Mouse (Mus musculus): ENCODE measurements around the gene Cntnap5a. TPM values are rescaled to one million over a fixed set of nuclear protein-coding genes. Genes with fewer than 3 reads are reported as not detected.

Gene Cntnap5a
- 10 to 100 TPM; 30.6 to 31.5 TPM for total RNA-seq (2021)
- long read RNA-seq, experiment 1, partial matches to known transcripts, result 0 of 7 reads
- long read RNA-seq, experiment 1, other reads (novel, unspliced or antisense), result 7 of 7 reads
- long read RNA-seq, experiment 2, partial matches to known transcripts, result 0 of 3 reads
- long read RNA-seq, experiment 2, other reads (novel, unspliced or antisense), result 3 of 3 reads

DNA sequence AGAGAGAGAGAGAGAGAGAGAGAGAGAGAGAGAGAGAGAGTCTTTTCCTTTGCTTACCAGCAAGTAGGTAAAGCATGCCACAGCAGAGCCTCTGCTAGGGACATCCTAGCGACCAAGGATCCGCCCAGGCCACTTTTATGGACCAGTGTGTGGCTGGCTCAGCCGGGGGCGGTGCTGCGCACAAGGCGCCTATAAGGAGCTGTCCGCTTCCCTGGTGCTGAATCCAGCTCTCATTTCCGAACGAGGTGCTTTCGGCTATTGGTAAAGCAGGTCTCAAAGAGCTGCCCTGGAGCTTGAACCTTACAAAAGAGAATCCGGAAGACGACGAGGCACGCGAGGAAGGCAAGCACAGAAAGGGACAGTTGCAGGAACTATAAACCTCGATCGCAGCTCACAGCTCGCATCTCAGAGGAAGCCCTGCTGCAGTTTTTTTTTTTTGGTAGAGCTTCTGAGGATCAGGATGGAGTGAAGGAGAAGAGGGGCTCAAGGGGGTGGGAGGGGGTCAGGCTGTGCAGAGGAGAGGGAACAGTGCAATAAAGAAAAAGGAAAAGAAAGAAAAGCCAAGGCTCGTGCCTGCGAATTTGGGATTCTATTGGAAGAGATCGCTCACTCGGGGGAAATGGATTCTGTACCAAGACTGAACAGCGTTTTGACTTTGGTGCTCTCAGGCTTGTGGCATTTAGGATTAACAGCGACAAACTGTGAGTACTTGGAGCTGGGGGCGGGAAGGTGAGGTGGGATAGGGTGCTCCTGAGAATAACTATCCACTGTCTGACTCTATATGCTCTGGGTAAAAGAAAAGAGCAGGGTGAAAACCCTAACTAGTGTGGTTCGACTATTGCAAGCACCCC lies at the start of gene Cntnap5a:
TSS of gene Cntnap5a (plus strand) at position 239 of the 851 bp plus-strand sequence.
- peak; percentile 35 to 63 for DNase-seq (ENCODE audit: low spot score in 2 of 2)

DNA sequence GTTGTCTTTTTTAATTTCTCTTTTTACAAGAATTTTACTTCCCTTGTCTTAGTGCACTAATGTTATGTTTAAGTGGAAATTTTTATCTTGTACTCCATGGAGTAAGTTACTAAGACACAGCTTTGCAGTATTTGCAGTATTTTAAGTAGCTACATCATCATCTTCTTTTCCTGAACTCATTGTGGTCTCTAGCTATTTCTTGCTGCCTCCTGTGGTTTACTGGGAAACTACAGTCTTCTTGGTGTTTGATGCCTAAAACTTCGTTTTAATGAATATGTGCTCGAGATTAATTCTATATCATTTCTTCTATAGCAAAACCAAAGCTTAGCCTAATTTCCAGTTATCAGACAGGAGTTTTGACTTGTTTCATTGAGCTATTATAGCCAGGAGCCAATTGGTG lies 37.6 kb upstream of the Cntnap5a start:
- DNase-seq (ENCODE audit: low spot score in 2 of 2), result no peak

- DNase-seq (ENCODE audit: low spot score in 2 of 2), result no peak
These were observed 26.1 kb upstream of the Cntnap5a start for GRCm38 (mm10) chr1:115658343-115659064.

DNA sequence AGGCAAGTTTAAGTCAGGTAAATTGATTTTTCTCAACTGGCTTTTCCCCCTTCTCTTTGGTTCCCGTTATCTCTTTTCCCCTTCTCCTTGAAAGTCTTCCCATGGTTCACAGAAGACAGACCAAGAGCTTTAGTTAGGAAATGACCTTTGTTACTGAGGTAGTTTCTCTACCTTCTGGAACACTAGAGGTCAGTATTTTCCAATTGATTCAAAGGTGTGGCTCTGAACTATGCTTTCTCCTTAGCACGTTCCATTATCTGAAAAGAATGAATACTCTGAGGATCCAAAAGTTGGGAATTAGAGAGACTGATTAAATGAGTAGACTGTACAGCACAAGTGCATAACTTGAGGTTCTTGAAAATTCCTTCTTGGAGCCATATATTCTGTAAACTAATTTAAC lies 1.9 kb downstream of the Cntnap5a start:
- DNase-seq (ENCODE audit: low spot score in 2 of 2), result no peak

DNA sequence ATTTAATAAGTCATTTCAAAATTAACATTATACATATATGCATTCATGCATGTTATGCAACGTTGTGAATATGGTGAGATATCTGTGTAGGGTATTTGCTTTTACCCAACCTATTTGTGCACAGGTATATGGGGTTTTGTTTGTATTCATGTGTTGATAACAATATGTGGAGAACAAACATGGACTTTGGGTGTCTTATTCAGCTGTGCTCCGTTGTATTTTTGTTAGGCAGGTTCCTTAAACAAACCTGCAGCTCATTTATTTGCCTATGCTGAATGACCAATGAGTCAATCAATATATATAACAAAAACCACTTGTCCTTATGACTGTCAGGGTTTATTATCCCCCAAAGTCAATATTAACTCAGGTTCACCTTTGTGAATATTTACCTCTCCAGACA lies 15.2 kb downstream of the Cntnap5a start:
- no peak for DNase-seq (ENCODE audit: low spot score in 2 of 2)

DNA sequence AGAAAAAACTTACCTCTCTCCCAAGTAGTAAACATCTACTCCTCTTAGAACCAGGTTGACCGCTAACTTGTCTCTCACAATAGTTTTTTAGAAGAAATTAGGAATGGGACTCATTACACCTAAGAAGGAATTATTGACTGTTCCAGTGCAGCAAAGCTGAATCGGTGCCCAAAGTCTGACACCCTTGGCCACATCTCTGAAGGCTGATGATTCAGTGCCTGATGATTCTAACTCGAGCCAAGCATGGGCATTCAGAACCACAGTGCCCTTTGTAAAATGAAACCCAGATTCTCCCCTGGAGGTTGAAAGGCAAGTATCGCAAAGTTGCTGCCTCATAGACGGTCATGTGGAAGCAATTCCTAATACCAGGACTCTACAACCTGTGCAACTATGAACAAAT lies 58.0 kb downstream of the Cntnap5a start:
- no peak for DNase-seq (ENCODE audit: low spot score in 2 of 2)

- DNase-seq (ENCODE audit: low spot score in 2 of 2), result peak; percentile 15 to 35
These were observed 61.0 kb downstream of the Cntnap5a start for GRCm38 (mm10) chr1:115745569-115745968.

DNA sequence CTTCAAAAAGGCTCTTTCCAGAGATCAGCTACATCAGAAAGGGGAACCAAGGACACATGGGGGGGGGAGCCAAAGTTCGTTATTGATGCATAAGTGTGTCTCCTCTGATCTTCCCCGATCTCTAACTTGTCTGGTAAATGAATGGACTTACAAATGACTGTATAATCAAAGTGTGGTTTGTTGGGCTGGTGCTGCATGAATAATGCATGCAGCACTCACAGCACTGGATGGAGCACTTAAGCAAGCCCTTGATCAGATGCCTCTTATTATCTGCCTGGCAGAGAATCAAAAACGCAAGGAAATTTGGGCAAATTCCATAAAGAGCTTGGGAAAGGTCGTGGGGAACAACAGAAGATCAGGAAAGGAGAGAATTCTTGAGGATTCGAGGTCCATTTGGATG lies 100.2 kb downstream of the Cntnap5a start:
- DNase-seq (ENCODE audit: low spot score in 2 of 2), result no peak

DNA sequence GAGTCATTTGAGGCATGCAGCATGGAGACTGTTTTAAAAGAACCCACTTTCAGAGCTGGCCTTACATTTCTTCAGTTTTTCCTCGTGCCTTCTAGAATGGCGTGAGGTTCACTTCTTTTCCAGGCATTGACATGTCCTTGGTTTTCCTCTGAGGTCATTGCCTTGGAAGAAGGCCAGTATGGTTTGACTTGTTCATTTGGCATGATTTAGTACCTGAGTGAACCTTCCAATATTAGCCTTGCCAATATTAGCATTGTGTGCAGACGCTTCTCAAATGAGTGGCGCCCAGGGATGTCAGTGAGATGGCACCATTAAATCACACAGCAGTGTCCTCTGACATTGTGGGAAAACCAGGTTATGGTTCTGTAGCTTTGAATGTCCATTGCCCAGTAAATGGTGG lies 158.0 kb downstream of the Cntnap5a start:
- no peak for DNase-seq (ENCODE audit: low spot score in 2 of 2)

DNA sequence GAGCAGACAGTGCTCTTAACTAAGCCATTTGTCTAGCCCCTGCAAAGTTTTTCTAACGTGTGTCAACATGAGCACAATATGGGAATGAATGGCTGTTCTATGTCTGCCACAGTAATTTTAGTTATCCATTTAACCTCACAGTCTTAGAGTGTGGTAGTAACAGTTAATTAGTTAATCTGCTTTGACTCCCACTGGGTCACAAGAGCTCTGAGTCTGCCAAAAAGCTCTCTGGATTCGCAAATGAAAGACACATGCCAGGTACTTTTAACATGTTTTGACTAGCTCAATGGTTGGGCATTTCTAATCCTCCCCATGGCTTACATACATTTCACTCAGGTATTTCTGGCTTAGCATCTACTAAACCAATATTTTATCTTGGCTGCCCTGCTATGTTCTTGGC lies 163.0 kb downstream of the Cntnap5a start:
- DNase-seq (ENCODE audit: low spot score in 2 of 2), result no peak

- no peak for DNase-seq (ENCODE audit: low spot score in 2 of 2)
These were observed 167.7 kb downstream of the Cntnap5a start for GRCm38 (mm10) chr1:115852206-115852605.

DNA sequence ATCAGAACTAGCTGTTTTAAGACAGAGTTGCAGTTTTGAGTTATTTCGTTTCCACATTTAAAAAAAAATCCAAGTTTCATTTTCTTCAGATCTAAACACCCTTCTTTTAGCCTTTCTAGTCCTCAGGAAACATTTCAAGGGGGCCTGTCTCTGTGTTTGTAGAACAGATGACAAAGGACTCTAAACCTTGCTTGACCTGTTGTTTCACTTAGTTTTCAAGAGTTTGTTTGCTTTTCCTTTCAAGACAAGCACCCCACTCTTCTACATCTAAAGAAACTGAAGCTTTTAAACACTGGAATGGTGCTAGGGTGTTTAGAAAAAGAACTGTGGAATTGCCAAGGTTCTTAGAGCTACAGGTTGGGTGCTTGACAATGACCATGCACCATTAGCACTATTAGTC lies 233.8 kb downstream of the Cntnap5a start:
- no peak for DNase-seq (ENCODE audit: low spot score in 2 of 2)

- DNase-seq (ENCODE audit: low spot score in 2 of 2), result no peak
These were observed 241.6 kb downstream of the Cntnap5a start for GRCm38 (mm10) chr1:115925953-115926665.

DNA sequence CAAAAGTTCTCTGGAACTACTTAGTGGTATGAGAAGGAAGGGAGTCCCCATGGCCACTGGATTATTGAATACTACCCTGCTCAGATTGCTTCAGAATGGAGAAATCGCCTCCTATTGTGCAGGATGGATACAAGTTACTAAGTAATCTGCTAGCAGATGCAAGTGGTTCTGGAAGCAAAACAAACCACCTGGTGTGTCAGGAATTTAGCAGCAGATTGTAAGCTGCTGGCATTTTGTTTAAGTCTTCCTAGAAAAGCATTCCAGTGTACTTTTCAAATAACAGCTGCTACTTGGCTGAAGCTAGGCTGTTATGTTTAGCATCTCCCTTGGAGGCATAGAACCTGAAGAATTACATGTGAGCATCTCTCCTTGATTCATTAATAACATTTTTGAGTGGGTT lies 247.5 kb downstream of the Cntnap5a start:
- peak in 1 of 2 experiments; percentile 3 for DNase-seq (ENCODE audit: low spot score in 2 of 2)

DNA sequence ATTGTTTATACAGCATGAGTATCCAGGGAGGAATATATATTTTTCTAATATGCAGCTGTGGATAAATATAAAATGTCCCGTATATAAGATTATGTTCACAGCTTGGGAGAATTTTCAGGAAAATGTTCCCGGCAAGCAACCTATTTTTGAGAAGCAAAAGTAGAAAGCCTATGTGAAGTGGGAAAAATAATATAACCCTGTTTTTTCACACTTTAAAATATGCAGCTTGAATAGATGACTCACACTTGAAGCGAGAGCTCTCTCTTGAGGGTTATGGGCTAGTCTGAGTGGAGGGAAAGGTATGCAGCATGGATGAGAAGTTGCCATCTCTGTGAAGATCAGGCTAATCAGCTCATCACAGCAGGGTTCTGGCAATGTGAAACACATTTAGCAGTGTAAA lies 261.3 kb downstream of the Cntnap5a start:
- peak in 1 of 2 experiments; percentile 22 for DNase-seq (ENCODE audit: low spot score in 2 of 2)

- no peak for DNase-seq (ENCODE audit: low spot score in 2 of 2)
These were observed 272.0 kb downstream of the Cntnap5a start for GRCm38 (mm10) chr1:115956528-115956927.

DNA sequence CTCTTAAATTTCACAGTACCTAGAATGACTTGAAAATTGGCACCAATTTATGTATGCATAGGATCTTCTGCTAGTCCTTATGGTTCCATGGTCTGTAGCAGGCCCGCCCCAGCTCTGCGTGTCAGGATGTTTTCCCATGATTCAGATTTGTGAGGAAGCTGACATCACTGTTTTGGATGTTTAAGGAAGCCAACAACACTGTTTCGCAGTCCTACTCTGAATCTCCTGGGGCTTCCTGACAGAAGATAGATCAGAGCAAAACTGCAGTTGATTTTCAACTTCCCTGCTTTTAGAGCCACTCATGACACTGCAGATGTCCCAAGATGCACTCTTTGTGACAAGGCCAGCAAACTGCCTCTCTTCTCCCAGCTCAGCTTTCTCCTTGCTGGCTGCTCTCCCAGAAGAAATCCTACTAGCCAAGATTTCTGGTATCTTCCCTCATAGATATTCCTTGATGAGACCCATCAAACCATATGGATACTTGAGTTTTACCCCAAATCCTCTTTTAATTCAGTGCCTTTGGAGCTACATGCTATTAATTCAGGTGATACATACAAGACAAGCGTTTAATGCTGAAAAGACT lies 280.5 kb downstream of the Cntnap5a start:
- peak in 1 of 2 experiments; percentile 20 for DNase-seq (ENCODE audit: low spot score in 2 of 2)

DNA sequence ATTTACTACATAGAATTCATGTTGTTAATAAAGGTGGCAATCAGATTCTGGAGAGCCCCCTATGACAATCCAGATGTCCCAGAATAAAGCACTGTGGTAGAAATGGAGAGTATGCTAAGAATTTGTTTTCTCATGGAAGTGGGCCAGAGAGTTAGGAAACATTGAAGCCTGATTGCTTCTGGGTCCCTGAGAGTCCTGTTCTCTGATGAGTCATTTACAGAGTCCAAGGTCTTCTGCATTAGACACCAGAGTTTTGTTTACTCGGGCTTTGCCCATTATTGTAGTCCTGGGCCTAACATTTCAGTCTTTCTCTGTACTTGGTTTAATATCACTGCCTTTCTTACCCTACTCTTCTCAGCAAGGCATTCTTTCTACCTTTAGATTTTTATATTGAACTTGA lies 305.6 kb downstream of the Cntnap5a start:
- no peak for DNase-seq (ENCODE audit: low spot score in 2 of 2)

GRCm38 (mm10) chr1:116015768-116016167 lies 331.2 kb downstream of the Cntnap5a start:
- DNase-seq (ENCODE audit: low spot score in 2 of 2), result no peak

- no peak for DNase-seq (ENCODE audit: low spot score in 2 of 2)
These were observed 345.1 kb downstream of the Cntnap5a start for GRCm38 (mm10) chr1:116029653-116030052.

- no peak for DNase-seq (ENCODE audit: low spot score in 2 of 2)
These were observed 351.3 kb downstream of the Cntnap5a start for GRCm38 (mm10) chr1:116035897-116036296.

Measured in left cerebral cortex, adult 18-20 months (tissue).